Mouse (Mus musculus) midbrain, postnatal 0 days (tissue): Measurements from ENCODE around the gene Hdac10. TPM values are rescaled to one million over a fixed set of nuclear protein-coding genes. Genes with fewer than 3 reads are reported as not detected.

Experiments
- ATAC-seq: fragments of 200-750 bp; cut with Nextera tagmentation; 2 replicates; pipeline ENCODE4 v1.8.0; 2017; ENCODE audit warnings: moderate number of reproducible peaks, mild to moderate bottlenecking, moderate TSS enrichment, moderate library complexity; ENCODE audit not compliant: low FRiP score
- DNase-seq: peaks from one replicate; pipeline ENCODE4 v3.0.0-alpha.2; 2015; ENCODE audit warnings: low spot score
- H3K27ac ChIP-seq: fragments of 300-500 bp; sonication (generic); 2 replicates; pipeline ENCODE4 v1.5.1; 2014; ENCODE audit warnings: low read depth, mild to moderate bottlenecking, low read length, mixed read lengths
- H3K27me3 ChIP-seq: fragments of 300-500 bp; sonication (generic); 2 replicates; pipeline ENCODE4 v1.6.1; 2014; ENCODE audit warnings: low read length, control low read depth, mixed read lengths; ENCODE audit not compliant: insufficient read depth
- H3K36me3 ChIP-seq: fragments of 300-500 bp; sonication (generic); 2 replicates; pipeline ENCODE4 v1.6.1; 2014; ENCODE audit warnings: low read length, control low read depth, mixed read lengths; ENCODE audit not compliant: insufficient read depth
- H3K4me1 ChIP-seq: fragments of 300-500 bp; sonication (generic); 2 replicates; pipeline ENCODE4 v1.6.1; 2014; ENCODE audit warnings: mild to moderate bottlenecking, control low read depth, antibody characterized with exemption, low read length, mixed read lengths; ENCODE audit not compliant: insufficient read depth
- H3K4me2 ChIP-seq: fragments of 300-500 bp; sonication (generic); 2 replicates; pipeline ENCODE4 v1.6.1; 2014; ENCODE audit warnings: low read depth, mild to moderate bottlenecking, low read length, mixed read lengths; ENCODE audit not compliant: poor library complexity, severe bottlenecking
- H3K4me3 ChIP-seq: fragments of 300-500 bp; sonication (generic); 2 replicates; pipeline ENCODE4 v1.5.1; 2014; ENCODE audit warnings: low read depth, mild to moderate bottlenecking, low read length, moderate library complexity
- H3K9ac ChIP-seq: fragments of 300-500 bp; sonication (generic); replicated peaks from 2 replicates; pipeline ENCODE4 v1.6.1; 2014; ENCODE audit warnings: mild to moderate bottlenecking, low read length, moderate library complexity, mixed read lengths; ENCODE audit not compliant: poor library complexity, severe bottlenecking
- H3K9me3 ChIP-seq: fragments of 300-500 bp; sonication (generic); 2 replicates; pipeline ENCODE4 v1.6.1; 2016; ENCODE audit warnings: low read length, control low read depth
- CTCF ChIP-seq: IDR thresholded peaks from 2 replicates; pipeline ENCODE4 v1.5.1; 2016; ENCODE audit warnings: antibody characterized with exemption, mild to moderate bottlenecking
- WGBS: fragments of 180-500 bp; shearing (Covaris S2); extraction: QIAGEN DNeasy Blood & Tissue Kit; methylation state at CpG from one replicate; pipeline ENCODE4 v1.1.7; 2014; 5-methylcytosine and 5-hydroxymethylcytosine counted together
- polyA plus RNA-seq: library from polyadenylated mRNA; unstranded; fragments of >200 nt; fragmentation: Nextera tagmentation; extraction: Ambion mirVana; gene quantifications from 2 replicates; pipeline ENCODE4 v1.2.1, GENCODE M21; 2015
- total RNA-seq: library from RNA; depleted of rRNA; stranded (reverse); fragments of >200 nt; gene quantifications from 2 replicates; pipeline ENCODE4 v1.2.3, GENCODE M21; 2014

Hdac10 gene
- total and polyA plus RNA-seq, 2 experiments from 2014 or later = 24.4 to 24.5 TPM

DNA sequence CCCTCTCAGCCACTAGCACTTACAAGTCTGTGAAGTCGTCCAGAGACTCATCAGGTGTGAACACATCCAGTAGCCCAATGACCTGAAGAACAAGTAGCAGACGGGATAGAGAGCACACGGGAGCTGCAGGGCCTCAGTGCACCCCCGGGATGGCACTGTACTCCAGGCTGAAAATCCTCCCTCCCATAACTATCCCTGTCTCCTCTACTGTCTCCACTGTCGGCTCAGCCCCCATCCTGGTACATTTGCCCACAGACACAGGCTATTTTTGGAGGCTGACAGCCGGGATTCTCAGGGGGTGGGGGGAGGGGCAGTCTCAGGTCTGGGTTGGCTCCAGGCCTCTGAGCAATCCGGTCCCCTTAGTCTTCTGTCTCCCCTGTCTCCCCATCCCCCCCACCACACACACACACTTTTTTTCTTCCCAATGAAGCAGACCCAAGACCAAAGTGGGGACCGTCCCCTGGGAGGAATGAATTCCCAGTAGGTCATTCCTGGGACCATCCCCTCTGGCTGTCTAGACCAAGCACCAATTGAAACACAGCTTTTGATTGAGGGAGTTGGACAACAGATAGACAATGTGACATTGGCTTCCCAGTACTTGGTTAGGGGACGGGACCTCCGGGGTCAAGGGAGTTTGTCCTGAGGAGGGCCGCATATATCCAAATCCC is 9.0 kb upstream of the Hdac10 start:
- H3K9ac ChIP-seq = no peak overlapping the region
- no peak overlapping the region for H3K27ac ChIP-seq
- 78% methylated on average over 11 of the region's 11 CpGs for WGBS
- peaks cover 10% of the 10 kb centered on the region; the same call in 1 of the 2 replicates for H3K4me1 ChIP-seq
- H3K27me3 ChIP-seq = peaks cover 5% of the 10 kb centered on the region; the same call in 1 of the 2 replicates
- H3K36me3 ChIP-seq = no peaks in the 10 kb centered on the region
- TF ChIP-seq CTCF = no peak
- DNase-seq (no peak), ATAC-seq (no peak)
- H3K4me2 ChIP-seq = no peak overlapping the region
- no peak overlapping the region for H3K4me3 ChIP-seq
- H3K9me3 ChIP-seq = no peaks in the 10 kb centered on the region

DNA sequence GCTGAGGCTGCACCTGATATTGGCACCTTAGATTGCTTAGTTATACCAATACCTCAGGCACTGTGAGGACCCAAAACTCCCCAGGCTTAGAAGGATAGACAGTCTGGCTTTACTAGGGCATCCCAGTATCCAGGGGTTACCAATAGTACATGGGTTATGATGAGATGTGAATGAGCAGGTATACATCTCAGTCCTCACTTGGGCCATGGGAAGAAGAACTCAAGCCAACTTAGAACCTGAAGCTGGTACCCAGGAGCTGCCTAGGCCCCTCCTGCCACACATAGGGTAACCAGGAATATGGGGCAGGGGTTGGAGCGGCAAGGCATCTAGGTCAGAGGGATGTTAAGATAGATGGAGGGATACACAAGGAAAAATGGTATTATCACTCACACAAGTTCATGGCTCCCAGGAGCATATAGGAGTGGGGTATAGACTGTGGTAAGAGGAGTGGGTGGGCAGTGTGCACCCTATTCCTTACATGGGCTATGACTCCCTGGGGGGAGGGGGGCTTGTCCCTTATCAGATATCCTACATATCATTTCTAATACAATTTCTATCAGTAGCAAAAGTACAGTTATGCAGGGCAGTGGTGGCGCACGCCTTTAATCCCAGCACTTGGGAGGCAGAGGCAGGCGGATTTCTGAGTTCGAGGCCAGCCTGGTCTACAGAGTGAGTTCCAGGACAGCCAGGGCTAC is 8.1 kb upstream of the Hdac10 start:
- Histone ChIP-seq H3K27me3 (peaks cover 5% of the 10 kb centered on the region; the same call in 1 of the 2 replicates), H3K9me3 (no peaks in the 10 kb centered on the region), H3K27ac (no peak overlapping the region), H3K36me3 (no peaks in the 10 kb centered on the region), H3K9ac (no peak overlapping the region), H3K4me2 (no peak overlapping the region), H3K4me1 (peaks cover 10% of the 10 kb centered on the region; the same call in 1 of the 2 replicates), H3K4me3 (no peak overlapping the region)
- ATAC-seq (no peak), DNase-seq (no peak)
- no peak for TF ChIP-seq CTCF
- 98% methylated on average over 3 of the region's 5 CpGs for WGBS

DNA sequence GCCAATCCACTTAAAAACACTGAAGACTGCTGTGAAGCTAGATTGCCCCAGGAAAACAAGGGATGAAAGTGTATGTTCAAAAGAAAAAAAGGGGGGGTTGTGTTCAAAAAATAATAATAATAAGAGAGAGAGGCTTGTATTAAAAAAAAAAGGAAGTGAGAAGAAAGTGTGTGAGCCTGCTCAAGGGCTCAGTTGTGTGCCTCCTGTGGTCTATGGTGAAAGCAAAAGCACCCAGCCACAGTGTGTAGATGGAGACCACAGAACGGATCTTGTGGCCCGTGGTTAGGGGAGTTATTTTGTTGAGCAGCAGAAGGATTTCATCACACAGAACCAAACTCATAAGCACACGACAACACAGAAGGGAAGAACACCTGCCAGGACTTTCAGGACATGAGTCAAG is 2.8 kb upstream of the Hdac10 start:
- Histone ChIP-seq H3K27me3 (no peaks in the 10 kb centered on the region), H3K4me3 (no peak overlapping the region), H3K4me1 (peaks cover 8% of the 10 kb centered on the region; the same call in 1 of the 2 replicates), H3K9me3 (no peaks in the 10 kb centered on the region), H3K4me2 (no peak overlapping the region), H3K9ac (no peak overlapping the region), H3K27ac (no peak overlapping the region), H3K36me3 (no peaks in the 10 kb centered on the region)
- ATAC-seq = no peak
- TF ChIP-seq CTCF = no peak
- no peak for DNase-seq
- 90% methylated on average over 3 of the region's 3 CpGs for WGBS

DNA sequence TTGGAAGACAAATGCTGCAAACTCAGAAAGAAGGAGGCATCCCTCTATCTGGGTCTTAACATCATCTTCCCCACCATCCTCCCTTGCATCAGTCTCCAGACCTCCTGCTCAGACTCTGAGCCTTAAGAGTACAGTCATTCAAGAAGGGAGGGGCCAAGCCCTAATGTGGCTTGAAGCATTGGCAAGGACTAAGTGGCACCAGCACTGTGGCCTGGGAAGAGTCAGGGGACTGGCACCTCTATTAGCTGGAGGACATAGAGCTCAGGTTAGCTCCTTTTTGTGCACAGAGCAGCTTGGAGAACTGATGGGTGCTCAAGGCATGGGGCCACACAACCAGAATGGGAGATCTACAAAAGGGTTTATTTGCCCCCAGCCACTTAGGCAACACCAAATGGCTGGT is 1.7 kb upstream of the Hdac10 start:
- H3K4me2 ChIP-seq = no peak overlapping the region
- ATAC-seq (no peak), DNase-seq (no peak)
- H3K9ac ChIP-seq = no peak overlapping the region
- no peaks in the 10 kb centered on the region for H3K27me3 ChIP-seq
- no peak overlapping the region for H3K4me3 ChIP-seq
- TF ChIP-seq CTCF = no peak
- no peaks in the 10 kb centered on the region for H3K9me3 ChIP-seq
- H3K4me1 ChIP-seq = peaks cover 8% of the 10 kb centered on the region; the same call in 1 of the 2 replicates
- H3K36me3 ChIP-seq = no peaks in the 10 kb centered on the region
- H3K27ac ChIP-seq = no peak overlapping the region

DNA sequence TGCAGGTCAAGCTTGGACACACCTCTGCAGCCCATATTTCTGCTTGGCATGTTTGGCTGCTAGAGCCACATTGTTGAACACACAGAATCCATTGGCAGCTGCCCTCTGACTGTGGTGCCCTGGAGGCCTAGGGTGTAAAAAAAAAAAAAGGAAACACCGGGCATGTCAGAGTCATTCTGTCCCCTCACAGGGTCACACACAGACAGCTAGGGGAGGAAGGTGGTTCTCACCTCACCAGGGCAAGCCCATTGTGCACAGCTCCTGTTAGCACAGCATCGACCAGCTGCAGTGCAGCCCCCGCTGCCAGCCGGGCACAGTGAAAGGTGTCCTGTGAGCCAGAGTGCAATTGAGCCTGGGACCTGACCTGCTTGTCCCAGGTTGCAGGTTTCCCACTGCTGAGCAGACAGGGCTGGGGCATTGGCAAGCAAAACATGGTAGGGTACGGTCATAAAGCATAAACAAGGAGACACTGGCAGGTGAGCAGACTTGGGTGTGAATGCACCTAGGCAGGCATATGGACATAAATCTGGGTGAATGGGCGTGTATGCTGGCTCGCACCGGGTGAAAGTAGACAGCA is 1.0 kb downstream of the Hdac10 start:
- Histone ChIP-seq H3K27me3 (no peaks in the 10 kb centered on the region), H3K36me3 (no peaks in the 10 kb centered on the region), H3K4me3 (peak overlapping the region; percentile 55; the same call in 1 of the 2 replicates), H3K9me3 (no peaks in the 10 kb centered on the region), H3K9ac (peak overlapping the region; percentile 63; the same call in 1 of the 2 replicates), H3K4me2 (peak overlapping the region; percentile 75), H3K4me1 (peaks cover 15% of the 10 kb centered on the region), H3K27ac (no peak overlapping the region)
- TF ChIP-seq CTCF = no peak
- ATAC-seq (no peak), DNase-seq (no peak)
- WGBS = 86% methylated on average over 8 of the region's 8 CpGs

DNA sequence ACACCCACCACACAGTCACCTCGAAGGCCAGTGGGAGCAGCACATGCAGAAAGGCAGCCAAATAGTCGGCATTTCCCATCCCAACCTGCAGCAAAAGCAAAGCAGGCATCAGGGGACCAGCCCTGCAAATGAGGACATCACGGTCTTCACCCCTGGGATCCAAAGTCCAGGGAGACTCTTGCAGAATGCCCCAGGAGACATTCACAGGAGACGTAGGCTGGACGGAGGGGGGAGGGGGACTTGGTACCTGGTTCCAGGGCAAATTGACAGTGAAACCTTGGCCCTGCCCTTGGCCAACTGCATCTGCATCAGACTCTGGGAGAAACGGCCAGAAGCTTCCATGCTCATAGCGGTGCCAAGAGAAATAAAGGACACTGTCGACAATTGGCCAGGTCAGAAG is 1.9 kb downstream of the Hdac10 start:
- H3K27me3 ChIP-seq = no peaks in the 10 kb centered on the region
- TF ChIP-seq CTCF = no peak
- H3K27ac ChIP-seq = no peak overlapping the region
- H3K9ac ChIP-seq = no peak overlapping the region
- H3K36me3 ChIP-seq = no peaks in the 10 kb centered on the region
- 88% methylated on average over 8 of the region's 8 CpGs for WGBS
- H3K9me3 ChIP-seq = no peaks in the 10 kb centered on the region
- no peak overlapping the region for H3K4me2 ChIP-seq
- DNase-seq = no peak
- no peak overlapping the region for H3K4me3 ChIP-seq
- H3K4me1 ChIP-seq = peaks cover 15% of the 10 kb centered on the region
- ATAC-seq = no peak
